Mouse (Mus musculus) adrenal gland, postnatal 36 days (tissue): ENCODE results near the gene Adam22. TPM values are rescaled to one million over a fixed set of nuclear protein-coding genes. Genes with fewer than 3 reads are reported as not detected.
A peak's percentile ranks its signal among the peaks of the same experiment; 100 is the strongest.
"Not testable (repeated sequence)": the region's sequence is repeated elsewhere in the genome, so short reads cannot be mapped to it uniquely, and the experiment has no call there.

Experiments used
- DNase-seq, 2 experiments: peaks; one replicate each; pipeline ENCODE4 v3.0.0; 2021; ENCODE audit warnings: mixed read lengths in 1 of 2
- microRNA-seq: library from miRNA; unstranded; fragments of <30 nt; microRNA quantifications from one replicate; pipeline ENCODE4 v1.2.0, GENCODE M21; 2021
- total RNA-seq, 2 experiments: library from RNA; stranded (reverse); gene quantifications; 2 replicates each; pipeline ENCODE4 v1.2.3; 2021

The Adam22 gene
- total RNA-seq, 2 experiments from 2014 or later, result 3.1 to 3.7 TPM

DNA sequence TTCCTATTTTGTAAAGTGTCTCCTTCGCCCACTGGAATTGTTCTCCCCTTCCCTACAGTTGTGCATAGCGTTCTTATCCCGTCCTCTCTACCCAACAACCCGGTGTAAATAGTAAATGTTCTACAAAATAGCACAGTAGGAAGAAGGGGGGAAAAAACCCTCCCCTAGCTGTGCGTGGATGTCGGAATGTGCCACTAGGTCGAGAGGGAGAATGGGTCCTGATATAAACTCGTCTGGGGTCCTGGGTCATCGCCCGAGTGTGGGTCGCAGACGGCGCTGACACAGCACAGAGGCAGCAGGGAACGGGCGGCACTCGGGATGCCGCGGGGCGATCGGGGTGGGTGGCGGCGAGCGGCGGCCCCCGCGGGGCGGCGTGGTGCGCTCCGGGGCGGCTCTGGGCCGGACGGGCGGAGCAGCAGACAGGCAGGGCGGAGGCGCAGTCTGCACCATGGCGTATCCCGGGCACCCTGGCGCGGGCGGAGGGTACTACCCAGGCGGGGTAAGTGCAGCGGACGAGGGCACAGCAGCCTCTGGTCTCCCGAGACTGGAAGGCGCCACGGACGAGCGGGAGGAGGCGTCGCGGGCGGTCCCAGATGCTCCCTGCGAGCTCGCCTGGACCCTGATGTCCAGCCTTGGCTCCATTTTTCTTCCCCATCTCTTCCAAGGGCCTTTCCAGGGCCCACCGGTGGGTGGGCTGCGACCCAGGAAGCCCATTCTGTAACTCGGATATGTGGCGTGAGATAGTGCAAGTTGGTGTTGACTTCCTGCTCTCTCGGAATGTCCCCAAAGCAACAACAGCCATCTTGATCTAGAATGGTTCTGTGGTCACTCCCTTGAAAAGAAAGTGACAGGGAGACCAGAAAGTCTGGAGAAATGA, 311.6 kb downstream of the Adam22 start:
- DNase-seq, result peak; percentile 94 to 95

DNA sequence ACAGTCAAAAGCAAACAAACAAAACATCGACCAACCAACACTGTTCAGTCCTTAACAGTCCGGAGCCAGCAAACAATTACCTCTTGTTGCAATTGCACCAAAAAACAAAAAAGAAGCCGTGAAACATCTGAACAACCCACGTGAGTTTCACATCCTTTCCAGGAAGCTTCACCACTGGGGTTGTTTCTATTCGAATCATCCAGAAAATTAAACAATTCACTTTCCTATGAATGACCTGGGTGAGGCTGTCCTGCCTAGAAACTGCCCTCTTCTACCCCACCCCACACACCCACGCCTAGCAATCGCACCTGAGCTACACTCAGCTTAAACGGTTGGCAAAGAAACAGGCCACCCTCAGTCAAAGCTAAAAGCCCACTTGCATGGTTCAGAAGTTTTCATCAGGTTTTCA, 312.2 kb downstream of the Adam22 start:
- DNase-seq, result no peak

DNA sequence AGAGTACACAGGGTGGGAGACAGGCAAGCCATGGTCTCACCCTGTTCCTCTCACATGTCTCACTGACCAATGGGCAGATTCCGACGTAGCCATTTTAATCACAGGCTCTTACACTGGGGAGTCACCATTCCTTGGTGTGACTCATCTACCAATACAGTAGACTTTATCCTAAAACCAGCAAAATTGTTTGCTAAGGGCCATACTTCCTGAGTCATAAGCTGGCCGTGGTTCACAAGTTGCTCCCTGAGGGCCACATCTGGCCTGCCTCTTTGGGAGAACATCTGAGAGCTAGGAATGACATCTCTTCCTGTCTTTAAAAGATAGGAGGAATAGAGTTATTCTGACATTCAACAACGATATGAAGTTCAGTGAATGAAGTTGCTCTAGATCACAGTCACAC, 314.1 kb downstream of the Adam22 start:
- no peak for DNase-seq

- no peak for DNase-seq
Observed at GRCm38 (mm10) chr5:8045855-8046254, 322.1 kb downstream of the Adam22 start, which contains the start of gene Sri. Gene Sri (plus strand): TSS chr5:8046078.

DNA sequence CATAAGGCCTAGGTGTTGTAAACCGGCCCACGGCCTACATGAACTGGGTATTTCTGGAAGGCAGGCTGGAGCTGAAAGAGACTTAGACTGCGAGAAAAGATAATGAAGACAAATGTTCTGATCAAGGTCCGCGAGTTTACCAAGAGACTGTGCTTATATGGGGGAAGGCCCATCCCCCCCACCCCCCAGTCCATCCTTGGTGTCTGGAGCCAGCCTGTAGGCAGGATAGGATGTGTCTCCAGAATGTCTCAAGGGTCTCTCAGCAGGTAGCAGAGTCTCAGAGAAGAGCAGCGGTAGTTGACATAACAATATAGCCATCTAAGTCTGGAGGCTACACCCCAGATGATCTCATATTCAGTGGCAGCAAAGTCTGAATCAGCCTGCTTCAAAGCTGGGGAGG, 333.4 kb downstream of the Adam22 start:
- not testable (repeated sequence) for DNase-seq

Small RNA genes lying within 50 kb of the gene (microRNA-seq; reads per million reads assigned to microRNA genes)
- not detected for gene Gm24196

Other genes starting within 250 kb of the Adam22 start
- 1 to 10 TPM; 6.4 to 8.5 TPM for gene Dbf4, start 54.6 kb upstream of the Adam22 start, total RNA-seq
- gene Slc25a40, start 54.7 kb upstream of the Adam22 start, total RNA-seq, result 10 to 100 TPM; 12.4 to 12.9 TPM